Mouse (Mus musculus) E14TG2a.4 (cell line): ENCODE results near the gene Sucla2.

ENCODE experiments used
- H3K27me3 ChIP-seq: 2 replicates; pipeline ENCODE4 v1.6.1; 2014; ENCODE audit warnings: low read length, control low read depth; ENCODE audit not compliant: insufficient read depth
- H3K36me3 ChIP-seq: 2 replicates; pipeline ENCODE4 v1.6.1; 2014; ENCODE audit warnings: low read length, control low read depth; ENCODE audit not compliant: insufficient read depth
- H3K4me1 ChIP-seq: replicated peaks from 2 replicates; pipeline ENCODE4 v1.6.1; 2014; ENCODE audit warnings: low read depth, low read length, control low read depth
- H3K4me3 ChIP-seq: replicated peaks from 2 replicates; pipeline ENCODE4 v1.5.1; 2014; ENCODE audit warnings: mild to moderate bottlenecking, low read length
- H3K9me3 ChIP-seq: 2 replicates; pipeline ENCODE4 v1.6.1; 2014; ENCODE audit warnings: low read length, control low read depth
- CTCF ChIP-seq: conservative IDR thresholded peaks from 2 replicates; pipeline ENCODE4 v1.5.1; 2014; ENCODE audit warnings: low read length
- NANOG ChIP-seq: IDR thresholded peaks from 2 replicates; pipeline ENCODE4 v1.6.1; 2014; ENCODE audit warnings: borderline replicate concordance, low read length, mixed read lengths
- POU5F1 ChIP-seq: IDR thresholded peaks from 2 replicates; pipeline ENCODE4 v1.6.1; 2014; ENCODE audit warnings: low read length, borderline replicate concordance

Gene Sucla2

DNA sequence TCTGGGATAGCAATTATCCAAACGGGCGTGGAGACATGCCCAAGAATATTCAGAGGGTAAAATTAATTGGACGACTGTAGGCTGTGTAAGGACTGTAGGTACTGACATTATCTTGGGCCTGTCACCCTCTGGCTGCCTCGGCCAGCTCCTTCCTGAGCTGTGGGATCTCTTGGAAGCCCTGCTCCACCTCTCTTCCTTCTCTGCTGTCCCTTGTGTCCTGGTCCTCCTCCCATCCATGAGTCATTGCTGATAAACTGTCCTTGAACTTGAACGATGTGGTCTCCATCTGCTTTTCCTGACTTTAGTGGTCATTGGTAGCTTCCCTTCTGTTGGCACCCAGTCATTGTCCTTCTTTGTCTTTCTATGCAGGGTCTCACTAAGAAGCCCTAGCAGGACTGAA is 38.5 kb upstream of the Sucla2 start:
- Histone ChIP-seq H3K4me1 (peaks cover 11% of the 10 kb centered on the region), H3K4me3 (no peak overlapping the region), H3K36me3 (no peaks in the 10 kb centered on the region), H3K27me3 (no peaks in the 10 kb centered on the region), H3K9me3 (no peaks in the 10 kb centered on the region)
- TF ChIP-seq POU5F1 (no peak), NANOG (no peak), CTCF (no peak)

DNA sequence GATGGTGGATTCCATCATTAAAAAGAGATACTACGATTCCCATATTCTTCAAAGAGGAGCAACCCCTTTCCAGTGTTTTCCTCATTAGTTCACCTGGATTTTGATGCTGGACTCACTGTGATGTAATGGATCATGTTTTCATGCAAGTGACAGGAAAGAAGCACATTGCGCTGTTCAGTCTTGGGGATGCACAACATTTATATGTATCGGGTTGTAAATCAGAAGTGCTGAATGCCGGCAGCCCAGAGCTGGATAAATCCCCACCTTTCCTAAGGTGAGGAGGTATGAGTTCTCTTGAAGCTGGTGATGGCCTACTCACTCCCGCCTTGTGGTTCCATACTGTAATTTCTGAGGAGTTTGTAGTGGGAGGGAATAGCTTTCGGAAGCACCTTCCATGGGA is 31.8 kb upstream of the Sucla2 start:
- Histone ChIP-seq H3K36me3 (no peaks in the 10 kb centered on the region), H3K27me3 (no peaks in the 10 kb centered on the region), H3K4me3 (no peak overlapping the region), H3K9me3 (no peaks in the 10 kb centered on the region), H3K4me1 (no peaks in the 10 kb centered on the region; the same call in 1 of the 2 replicates)
- TF ChIP-seq NANOG: no peak
- TF ChIP-seq CTCF: no peak
- no peak for TF ChIP-seq POU5F1

- TF ChIP-seq POU5F1 (no peak), NANOG (no peak), CTCF (no peak)
- Histone ChIP-seq H3K4me1 (no peaks in the 10 kb centered on the region; the same call in 1 of the 2 replicates), H3K27me3 (no peaks in the 10 kb centered on the region), H3K9me3 (no peaks in the 10 kb centered on the region), H3K4me3 (no peak overlapping the region), H3K36me3 (no peaks in the 10 kb centered on the region)
Measured at GRCm38 (mm10) chr14:73494122-73494521, 31.0 kb upstream of the Sucla2 start.

- TF ChIP-seq NANOG: no peak
- TF ChIP-seq CTCF: no peak
- TF ChIP-seq POU5F1: no peak
- H3K4me3 ChIP-seq: no peak overlapping the region
- H3K9me3 ChIP-seq: no peaks in the 10 kb centered on the region
- no peaks in the 10 kb centered on the region; the same call in 1 of the 2 replicates for H3K4me1 ChIP-seq
- no peaks in the 10 kb centered on the region for H3K36me3 ChIP-seq
- H3K27me3 ChIP-seq: no peaks in the 10 kb centered on the region
Measured at GRCm38 (mm10) chr14:73495753-73496152, 29.4 kb upstream of the Sucla2 start.

- Histone ChIP-seq H3K9me3 (no peaks in the 10 kb centered on the region), H3K4me1 (peaks cover 6% of the 10 kb centered on the region), H3K27me3 (no peaks in the 10 kb centered on the region), H3K36me3 (no peaks in the 10 kb centered on the region), H3K4me3 (no peak overlapping the region)
- TF ChIP-seq NANOG: no peak
- TF ChIP-seq POU5F1: no peak
- no peak for TF ChIP-seq CTCF
Measured at GRCm38 (mm10) chr14:73501283-73501682, 23.8 kb upstream of the Sucla2 start.

DNA sequence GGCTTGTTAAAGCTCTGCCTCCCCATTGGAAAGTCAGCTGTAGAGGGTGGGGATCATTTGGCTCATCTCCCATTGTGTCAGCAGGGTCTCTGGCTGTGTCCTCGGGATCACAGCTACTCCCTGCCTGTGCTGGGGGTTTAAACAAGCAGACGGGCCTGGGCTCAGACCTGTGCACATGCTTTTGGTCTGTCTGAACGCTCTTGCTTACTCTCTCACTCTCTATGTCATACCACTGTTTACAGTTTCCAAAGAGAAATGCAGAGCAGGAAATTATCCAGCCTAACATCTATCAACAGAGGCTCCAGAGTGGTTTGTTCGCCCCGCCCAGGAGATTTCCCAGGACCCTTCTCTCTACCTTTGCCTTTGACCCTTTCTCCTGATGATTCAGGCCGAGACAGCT is 23.4 kb upstream of the Sucla2 start:
- no peaks in the 10 kb centered on the region for H3K36me3 ChIP-seq
- TF ChIP-seq NANOG (no peak), POU5F1 (no peak), CTCF (no peak)
- H3K4me1 ChIP-seq: peaks cover 6% of the 10 kb centered on the region
- H3K27me3 ChIP-seq: no peaks in the 10 kb centered on the region
- H3K9me3 ChIP-seq: no peaks in the 10 kb centered on the region
- H3K4me3 ChIP-seq: no peak overlapping the region

- TF ChIP-seq NANOG (no peak), CTCF (no peak), POU5F1 (no peak)
- Histone ChIP-seq H3K36me3 (no peaks in the 10 kb centered on the region), H3K27me3 (no peaks in the 10 kb centered on the region), H3K4me1 (peaks cover 7% of the 10 kb centered on the region), H3K9me3 (no peaks in the 10 kb centered on the region), H3K4me3 (no peak overlapping the region)
Measured at GRCm38 (mm10) chr14:73502591-73503184, 22.4 kb upstream of the Sucla2 start.

- TF ChIP-seq POU5F1 (no peak), NANOG (no peak), CTCF (no peak)
- Histone ChIP-seq H3K9me3 (no peaks in the 10 kb centered on the region), H3K36me3 (no peaks in the 10 kb centered on the region), H3K4me1 (peaks cover 11% of the 10 kb centered on the region), H3K4me3 (no peak overlapping the region), H3K27me3 (no peaks in the 10 kb centered on the region)
Measured at GRCm38 (mm10) chr14:73503237-73503933, 21.7 kb upstream of the Sucla2 start.

DNA sequence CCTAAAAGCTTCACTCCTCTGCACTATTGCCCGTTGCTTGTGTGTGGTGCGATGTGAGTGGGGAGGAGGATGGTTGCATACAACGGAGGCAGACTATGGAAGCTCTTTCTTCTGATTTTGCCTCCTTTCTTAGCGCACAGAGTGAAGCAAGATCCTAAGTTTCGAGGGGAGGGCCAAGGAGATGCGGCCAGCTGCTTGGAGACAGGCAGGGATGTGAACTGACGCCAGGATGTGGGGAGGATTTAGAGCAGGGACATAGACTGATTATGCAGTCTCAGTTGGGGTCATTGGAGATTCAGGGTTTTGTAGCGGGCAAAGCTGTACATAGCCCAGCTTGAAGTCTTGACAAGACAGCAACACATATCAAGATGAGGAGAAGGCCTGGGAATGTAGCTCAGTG is 18.8 kb upstream of the Sucla2 start:
- Histone ChIP-seq H3K27me3 (no peaks in the 10 kb centered on the region), H3K4me1 (peaks cover 20% of the 10 kb centered on the region), H3K9me3 (no peaks in the 10 kb centered on the region), H3K4me3 (no peak overlapping the region), H3K36me3 (no peaks in the 10 kb centered on the region)
- no peak for TF ChIP-seq CTCF
- no peak for TF ChIP-seq POU5F1
- no peak for TF ChIP-seq NANOG
